Mouse (Mus musculus) small intestine, adult 2 months (tissue): ENCODE measurements around the gene Fbxl13. TPM values are rescaled to one million over a fixed set of nuclear protein-coding genes. Genes with fewer than 3 reads are reported as not detected.

ENCODE experiments used
- H3K27ac ChIP-seq: fragments of 200-500 bp; 2 replicates; pipeline ENCODE4 v1.5.1; 2012; ENCODE audit warnings: low read depth, low read length, control low read depth, inconsistent platforms; ENCODE audit not compliant: insufficient read depth
- H3K27me3 ChIP-seq: fragments of 200-500 bp; 2 replicates; pipeline ENCODE4 v1.6.1; 2012; ENCODE audit warnings: mild to moderate bottlenecking, moderate library complexity, low read length, inconsistent platforms; ENCODE audit not compliant: control insufficient read depth, insufficient read depth
- H3K36me3 ChIP-seq: fragments of 200-500 bp; 2 replicates; pipeline ENCODE4 v1.6.1; 2012; ENCODE audit warnings: mild to moderate bottlenecking, low read length, control low read depth, inconsistent platforms; ENCODE audit not compliant: control insufficient read depth, insufficient read depth
- H3K4me1 ChIP-seq: fragments of 200-500 bp; 2 replicates; pipeline ENCODE4 v1.6.1; 2012; ENCODE audit warnings: low read length, inconsistent platforms, mixed read lengths; ENCODE audit not compliant: control insufficient read depth, insufficient read depth, insufficient read length
- H3K4me3 ChIP-seq: fragments of 200-500 bp; 2 replicates; pipeline ENCODE4 v1.5.1; 2012; ENCODE audit warnings: low read depth, mild to moderate bottlenecking, control low read depth, inconsistent platforms, low read length, moderate library complexity
- CTCF ChIP-seq: fragments of 200-500 bp; IDR thresholded peaks from 2 replicates; pipeline ENCODE4 v1.5.1; 2012; ENCODE audit warnings: low read depth, mild to moderate bottlenecking, control low read depth, inconsistent platforms, low read length, moderate library complexity, mixed read lengths; ENCODE audit not compliant: insufficient replicate concordance, insufficient read length; ENCODE audit errors: extremely low read depth
- POLR2A ChIP-seq: fragments of 200-500 bp; IDR thresholded peaks from 2 replicates; pipeline ENCODE4 v1.6.1; 2012; ENCODE audit warnings: low read depth, mild to moderate bottlenecking, control low read depth, inconsistent platforms, low read length, moderate library complexity
- WGBS: fragments of 180-500 bp; shearing (Covaris S2); methylation state at CpG from one replicate; pipeline ENCODE4 v1.1.7; 2018; 5-methylcytosine and 5-hydroxymethylcytosine counted together
- polyA plus RNA-seq: library from polyadenylated mRNA; depleted of rRNA; stranded (reverse); fragments of >200 nt; gene quantifications from 2 replicates; pipeline ENCODE4 v1.2.3, GENCODE M21; 2012

Fbxl13 gene
- polyA plus RNA-seq, 1 experiment: not detected

DNA sequence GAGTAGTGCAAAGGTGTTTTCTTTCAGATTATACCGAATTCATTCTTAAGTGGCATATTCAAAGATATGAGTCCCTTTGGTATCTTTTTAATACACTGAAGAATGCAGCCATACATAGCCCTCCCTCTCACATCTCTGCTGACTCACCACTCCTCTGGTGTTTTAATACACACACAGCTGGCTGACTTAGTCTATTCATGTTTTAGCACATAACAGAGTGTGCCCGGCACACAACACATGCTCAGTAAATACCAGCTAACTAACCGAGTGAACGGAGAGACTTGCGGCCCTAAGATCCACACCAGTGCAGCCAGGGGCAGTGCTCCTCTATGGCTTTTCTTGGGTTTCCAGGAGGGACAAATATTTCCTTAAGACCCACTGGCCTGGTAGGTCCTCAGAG is 35.5 kb upstream of the Fbxl13 start:
- TF ChIP-seq POLR2A: no peak
- TF ChIP-seq CTCF: no peak
- no peaks in the 10 kb centered on the region for H3K4me1 ChIP-seq
- WGBS: 85% methylated on average over 5 of the region's 5 CpGs
- H3K36me3 ChIP-seq: no peaks in the 10 kb centered on the region
- H3K27ac ChIP-seq: no peak overlapping the region
- no peaks in the 10 kb centered on the region for H3K27me3 ChIP-seq
- no peak overlapping the region for H3K4me3 ChIP-seq

DNA sequence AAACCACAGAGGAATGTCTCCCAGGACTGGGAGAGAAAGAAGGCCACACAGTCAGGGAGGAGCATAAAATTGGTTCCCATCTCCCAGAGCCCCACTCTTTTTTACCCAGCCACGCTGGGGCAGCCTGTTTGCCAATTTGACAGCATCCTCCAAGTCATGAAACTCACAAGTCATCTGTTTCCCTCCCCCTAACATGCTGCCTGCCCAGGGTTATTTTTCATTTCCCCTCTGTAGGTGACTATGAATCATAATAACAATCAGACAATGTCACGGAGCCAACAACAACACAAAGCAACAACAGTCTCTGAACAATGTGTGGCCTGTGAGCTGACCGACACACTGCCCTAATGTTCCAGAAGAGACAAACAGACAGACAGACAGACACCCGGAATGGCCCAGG is 34.6 kb upstream of the Fbxl13 start:
- Histone ChIP-seq H3K4me3 (no peak overlapping the region), H3K36me3 (peaks cover 4% of the 10 kb centered on the region; the same call in 1 of the 2 replicates), H3K27ac (no peak overlapping the region), H3K27me3 (no peaks in the 10 kb centered on the region), H3K4me1 (no peaks in the 10 kb centered on the region)
- no peak for TF ChIP-seq CTCF
- TF ChIP-seq POLR2A: no peak
- 79% methylated on average over 4 of the region's 4 CpGs for WGBS

GRCm38 (mm10) chr5:21678363-21678762 is 32.9 kb upstream of the Fbxl13 start:
- H3K27me3 ChIP-seq: no peaks in the 10 kb centered on the region
- TF ChIP-seq CTCF (no peak), POLR2A (no peak)
- H3K36me3 ChIP-seq: peaks cover 4% of the 10 kb centered on the region; the same call in 1 of the 2 replicates
- no peak overlapping the region for H3K27ac ChIP-seq
- no peak overlapping the region for H3K4me3 ChIP-seq
- H3K4me1 ChIP-seq: no peaks in the 10 kb centered on the region
- WGBS: 97% methylated on average over 9 of the region's 9 CpGs

GRCm38 (mm10) chr5:21677939-21678338 is 32.5 kb upstream of the Fbxl13 start:
- no peaks in the 10 kb centered on the region for H3K4me1 ChIP-seq
- TF ChIP-seq POLR2A: no peak
- no peaks in the 10 kb centered on the region for H3K27me3 ChIP-seq
- no peak overlapping the region for H3K27ac ChIP-seq
- H3K4me3 ChIP-seq: no peak overlapping the region
- WGBS: 94% methylated on average over 6 of the region's 6 CpGs
- H3K36me3 ChIP-seq: peaks cover 4% of the 10 kb centered on the region; the same call in 1 of the 2 replicates

DNA sequence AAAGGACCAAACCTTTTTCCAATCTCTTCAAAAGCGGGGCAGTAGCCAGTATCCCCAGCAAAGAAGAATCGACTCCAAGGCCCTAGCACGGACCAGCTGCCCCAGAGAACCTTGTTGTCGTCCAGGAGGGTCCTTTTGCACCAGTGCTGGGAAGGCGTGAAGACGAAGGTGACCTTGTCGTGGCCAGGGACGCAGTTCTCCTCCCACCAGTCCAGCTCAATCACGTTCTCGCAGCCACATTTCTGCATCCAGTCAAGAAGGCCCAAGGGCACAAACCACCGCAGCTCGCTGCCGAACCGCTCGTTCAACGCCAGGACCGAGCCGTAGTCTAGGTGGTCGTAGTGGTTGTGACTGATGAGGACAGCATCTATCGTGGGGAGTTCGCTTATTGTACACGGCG is 30.1 kb upstream of the Fbxl13 start:
- 96% methylated on average over 23 of the region's 23 CpGs for WGBS
- H3K27ac ChIP-seq: no peak overlapping the region
- no peaks in the 10 kb centered on the region for H3K4me1 ChIP-seq

DNA sequence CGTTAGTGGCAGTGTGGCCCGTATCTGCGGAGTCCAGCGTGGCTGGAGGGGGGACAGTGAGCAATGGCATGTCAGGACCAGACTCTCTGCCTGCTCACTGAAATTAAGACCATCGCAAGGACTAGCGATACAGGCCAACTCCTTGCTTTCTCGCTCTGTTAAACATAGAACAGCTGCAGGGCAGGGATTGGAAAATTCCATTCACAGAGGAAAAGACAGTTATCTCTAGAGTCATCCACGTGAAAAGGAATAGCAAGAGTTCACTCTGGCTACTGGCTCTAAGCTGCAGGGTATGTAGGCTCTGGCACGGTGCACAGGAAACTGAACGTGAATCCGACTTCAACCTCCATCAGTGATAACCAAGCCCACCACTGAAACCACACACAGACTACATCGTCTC is 29.6 kb upstream of the Fbxl13 start:
- TF ChIP-seq POLR2A: no peak
- TF ChIP-seq CTCF: no peak
- peaks cover 4% of the 10 kb centered on the region; the same call in 1 of the 2 replicates for H3K36me3 ChIP-seq
- no peak overlapping the region for H3K4me3 ChIP-seq
- no peaks in the 10 kb centered on the region for H3K27me3 ChIP-seq
- no peaks in the 10 kb centered on the region for H3K4me1 ChIP-seq
- 84% methylated on average over 12 of the region's 12 CpGs for WGBS
- H3K27ac ChIP-seq: no peak overlapping the region

More for the DNA sequence above, 30.1 kb upstream of the Fbxl13 start:
- Histone ChIP-seq H3K4me3 (no peak overlapping the region), H3K27me3 (no peaks in the 10 kb centered on the region), H3K36me3 (peaks cover 4% of the 10 kb centered on the region; the same call in 1 of the 2 replicates)
- TF ChIP-seq POLR2A (no peak), CTCF (no peak)

- Histone ChIP-seq H3K36me3 (peaks cover 4% of the 10 kb centered on the region; the same call in 1 of the 2 replicates), H3K27me3 (no peaks in the 10 kb centered on the region), H3K4me1 (no peaks in the 10 kb centered on the region), H3K4me3 (no peak overlapping the region), H3K27ac (peak overlapping the region; percentile 43; the same call in 1 of the 2 replicates)
- WGBS: 66% methylated on average over 9 of the region's 9 CpGs
- TF ChIP-seq CTCF (no peak), POLR2A (no peak)
Observed at GRCm38 (mm10) chr5:21673742-21674141, 28.3 kb upstream of the Fbxl13 start.
